Mouse (Mus musculus) kidney, embryonic 14.5 days (tissue): ENCODE data around the gene Gp2. TPM values are rescaled to one million over a fixed set of nuclear protein-coding genes. Genes with fewer than 3 reads are reported as not detected.

ENCODE experiments used
- ATAC-seq: fragments of 200-750 bp; cut with Nextera tagmentation; 2 replicates; pipeline ENCODE4 v1.8.0; 2017; ENCODE audit warnings: moderate number of reproducible peaks, mild to moderate bottlenecking, moderate TSS enrichment, moderate library complexity; ENCODE audit not compliant: low FRiP score, low TSS enrichment
- H3K27ac ChIP-seq: fragments of 300-500 bp; sonication (generic); 2 replicates; pipeline ENCODE4 v1.5.1; 2014; ENCODE audit warnings: low read depth, mild to moderate bottlenecking, low read length, moderate library complexity, mixed read lengths
- H3K27me3 ChIP-seq: fragments of 300-500 bp; sonication (generic); 2 replicates; pipeline ENCODE4 v1.6.1; 2014; ENCODE audit warnings: mild to moderate bottlenecking, low read length; ENCODE audit not compliant: control insufficient read depth, insufficient read depth
- H3K36me3 ChIP-seq: fragments of 300-500 bp; sonication (generic); 2 replicates; pipeline ENCODE4 v1.6.1; 2014; ENCODE audit warnings: low read length, mixed read lengths; ENCODE audit not compliant: control insufficient read depth, insufficient read depth
- H3K4me1 ChIP-seq: fragments of 300-500 bp; sonication (generic); 2 replicates; pipeline ENCODE4 v1.6.1; 2014; ENCODE audit warnings: low read length, mixed read lengths; ENCODE audit not compliant: control insufficient read depth, insufficient read depth
- H3K4me2 ChIP-seq: fragments of 300-500 bp; sonication (generic); replicated peaks from 2 replicates; pipeline ENCODE4 v1.6.1; 2014; ENCODE audit warnings: low read depth, mild to moderate bottlenecking, low read length
- H3K4me3 ChIP-seq: fragments of 300-500 bp; sonication (generic); 2 replicates; pipeline ENCODE4 v1.5.1; 2014; ENCODE audit warnings: mild to moderate bottlenecking, low read length
- H3K9ac ChIP-seq: fragments of 300-500 bp; sonication (generic); 2 replicates; pipeline ENCODE4 v1.6.1; 2014; ENCODE audit warnings: low read depth, mild to moderate bottlenecking, low read length, moderate library complexity
- H3K9me3 ChIP-seq: fragments of 300-500 bp; sonication (generic); 2 replicates; pipeline ENCODE4 v1.6.1; 2016; ENCODE audit warnings: low read length; ENCODE audit not compliant: control insufficient read depth
- WGBS: fragments of 180-500 bp; shearing (Covaris S2); extraction: QIAGEN DNeasy Blood & Tissue Kit; methylation state at CpG from one replicate; pipeline ENCODE4 v1.1.7; 2014; 5-methylcytosine and 5-hydroxymethylcytosine counted together
- polyA plus RNA-seq: library from polyadenylated mRNA; unstranded; fragments of >200 nt; fragmentation: Nextera tagmentation; extraction: Ambion mirVana; gene quantifications from 2 replicates; pipeline ENCODE4 v1.2.1, GENCODE M21; 2014

Gene Gp2
- not detected in 2 replicates for polyA plus RNA-seq

- Histone ChIP-seq H3K4me2 (no peak within 1 kb of the TSS), H3K27me3 (no peaks in the 10 kb centered on the region), H3K27ac (no peak within 1 kb of the TSS), H3K4me1 (no peaks in the 10 kb centered on the region), H3K9ac (no peak within 1 kb of the TSS), H3K36me3 (no peaks in the 10 kb centered on the region), H3K9me3 (no peaks in the 10 kb centered on the region), H3K4me3 (no peak within 1 kb of the TSS)
- ATAC-seq, result no peak
- WGBS, result 94% methylated on average over 6 of the region's 6 CpGs
Measured at GRCm38 (mm10) chr7:119459185-119459584, at the start of gene Gp2. TSS of gene Gp2 (minus strand) at chr7:119459285.

DNA sequence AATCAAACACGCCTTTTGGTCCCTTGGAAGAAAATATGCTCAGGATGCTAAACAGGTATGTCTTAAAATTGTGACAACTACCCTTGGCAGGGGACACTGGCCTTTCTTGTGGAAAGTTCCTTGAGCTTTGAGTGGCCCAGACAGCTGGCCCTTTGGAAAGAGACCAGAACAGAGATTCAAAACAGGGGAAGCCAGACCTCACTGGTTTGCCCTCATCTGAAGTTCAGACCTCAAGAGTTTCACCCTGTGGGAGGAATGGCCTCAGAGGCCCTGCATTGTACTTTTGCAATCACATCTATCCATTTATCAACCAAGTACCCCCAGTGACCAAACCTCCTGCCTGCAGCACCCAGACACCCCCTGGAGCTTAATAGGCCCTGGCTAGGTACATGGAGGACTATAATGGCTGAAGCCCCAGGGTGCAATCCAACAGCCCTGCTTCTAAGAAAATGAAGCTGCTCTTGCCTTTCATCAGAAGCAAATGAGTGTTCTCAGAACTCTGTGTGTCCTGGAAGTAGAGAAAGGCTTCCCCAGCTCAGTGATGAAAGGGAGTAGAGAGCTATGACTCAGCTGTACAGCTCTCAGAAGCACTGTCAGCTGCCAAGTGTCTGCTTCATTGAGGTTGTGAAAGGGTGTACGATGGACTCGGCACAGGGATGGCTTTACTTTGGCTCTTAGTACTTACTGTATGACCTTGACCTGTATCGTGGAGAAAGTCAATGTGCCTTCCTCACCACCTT, 31.1 kb upstream of the Gp2 start:
- Histone ChIP-seq H3K4me2 (no peak overlapping the region), H3K27ac (no peak overlapping the region), H3K4me1 (no peaks in the 10 kb centered on the region), H3K9me3 (no peaks in the 10 kb centered on the region), H3K36me3 (no peaks in the 10 kb centered on the region), H3K27me3 (no peaks in the 10 kb centered on the region), H3K9ac (no peak overlapping the region), H3K4me3 (no peak overlapping the region)
- no peak for ATAC-seq
- 82% methylated on average over 4 of the region's 4 CpGs for WGBS

DNA sequence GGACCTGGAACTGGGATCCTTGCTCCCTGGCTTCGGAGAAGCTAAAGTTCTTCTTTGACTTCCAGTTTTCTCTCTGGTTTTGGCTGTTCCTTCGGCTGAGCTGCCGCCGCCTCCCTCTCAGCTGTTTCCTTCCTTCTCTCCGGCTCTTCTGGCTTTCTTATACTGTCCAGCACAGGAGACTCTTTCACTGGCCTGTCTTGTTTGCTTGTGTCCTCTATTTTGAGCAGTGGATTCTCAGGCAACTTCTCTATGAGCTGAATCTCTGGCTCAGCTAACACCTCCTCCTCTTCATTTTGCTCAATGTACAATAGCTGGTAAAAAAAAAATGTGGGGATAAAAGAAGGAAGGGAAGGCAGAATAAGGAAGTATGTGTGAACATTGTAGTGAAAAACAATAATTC, 27.6 kb upstream of the Gp2 start:
- H3K4me3 ChIP-seq, result no peak overlapping the region
- H3K9me3 ChIP-seq, result no peaks in the 10 kb centered on the region
- H3K4me2 ChIP-seq, result no peak overlapping the region
- WGBS, result 92% methylated on average over 5 of the region's 5 CpGs
- no peak overlapping the region for H3K27ac ChIP-seq
- no peak overlapping the region for H3K9ac ChIP-seq
- no peaks in the 10 kb centered on the region for H3K4me1 ChIP-seq
- no peak for ATAC-seq
- no peaks in the 10 kb centered on the region for H3K36me3 ChIP-seq
- no peaks in the 10 kb centered on the region for H3K27me3 ChIP-seq

- Histone ChIP-seq H3K9ac (no peak overlapping the region), H3K4me3 (no peak overlapping the region), H3K27me3 (no peaks in the 10 kb centered on the region), H3K4me2 (no peak overlapping the region), H3K27ac (no peak overlapping the region), H3K9me3 (no peaks in the 10 kb centered on the region), H3K4me1 (no peaks in the 10 kb centered on the region), H3K36me3 (no peaks in the 10 kb centered on the region)
- 78% methylated on average over 4 of the region's 4 CpGs for WGBS
- no peak for ATAC-seq
Measured at GRCm38 (mm10) chr7:119484154-119484553, 25.1 kb upstream of the Gp2 start.

DNA sequence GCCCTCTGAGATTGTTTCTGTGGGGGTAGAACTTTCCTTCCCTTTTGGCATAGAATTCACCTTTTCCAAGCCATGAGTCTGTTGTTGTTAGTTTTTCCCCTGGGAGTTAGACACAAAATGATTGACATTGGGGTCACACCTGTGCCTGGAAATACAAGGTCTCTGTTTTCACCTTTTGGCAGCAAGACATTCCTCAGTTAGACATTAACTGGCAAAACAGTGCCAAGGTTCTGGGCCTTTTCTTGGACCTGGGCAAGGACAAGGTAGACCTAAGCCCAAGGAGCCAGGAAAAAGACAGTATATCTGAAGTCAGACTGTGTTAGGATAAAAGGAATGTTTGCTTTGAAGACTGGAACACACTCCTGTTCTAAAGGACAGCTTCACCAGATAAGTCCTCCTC, 20.2 kb upstream of the Gp2 start, which contains the start of gene Umod:
Gene Umod (minus strand): TSS at position 27 of the 400 bp plus-strand sequence.
- Histone ChIP-seq H3K4me2 (no peak within 1 kb of the TSS), H3K9me3 (no peaks in the 10 kb centered on the region), H3K36me3 (no peaks in the 10 kb centered on the region), H3K4me1 (no peaks in the 10 kb centered on the region), H3K9ac (no peak within 1 kb of the TSS), H3K27ac (no peak within 1 kb of the TSS), H3K4me3 (no peak within 1 kb of the TSS), H3K27me3 (no peaks in the 10 kb centered on the region)
- ATAC-seq, result no peak

DNA sequence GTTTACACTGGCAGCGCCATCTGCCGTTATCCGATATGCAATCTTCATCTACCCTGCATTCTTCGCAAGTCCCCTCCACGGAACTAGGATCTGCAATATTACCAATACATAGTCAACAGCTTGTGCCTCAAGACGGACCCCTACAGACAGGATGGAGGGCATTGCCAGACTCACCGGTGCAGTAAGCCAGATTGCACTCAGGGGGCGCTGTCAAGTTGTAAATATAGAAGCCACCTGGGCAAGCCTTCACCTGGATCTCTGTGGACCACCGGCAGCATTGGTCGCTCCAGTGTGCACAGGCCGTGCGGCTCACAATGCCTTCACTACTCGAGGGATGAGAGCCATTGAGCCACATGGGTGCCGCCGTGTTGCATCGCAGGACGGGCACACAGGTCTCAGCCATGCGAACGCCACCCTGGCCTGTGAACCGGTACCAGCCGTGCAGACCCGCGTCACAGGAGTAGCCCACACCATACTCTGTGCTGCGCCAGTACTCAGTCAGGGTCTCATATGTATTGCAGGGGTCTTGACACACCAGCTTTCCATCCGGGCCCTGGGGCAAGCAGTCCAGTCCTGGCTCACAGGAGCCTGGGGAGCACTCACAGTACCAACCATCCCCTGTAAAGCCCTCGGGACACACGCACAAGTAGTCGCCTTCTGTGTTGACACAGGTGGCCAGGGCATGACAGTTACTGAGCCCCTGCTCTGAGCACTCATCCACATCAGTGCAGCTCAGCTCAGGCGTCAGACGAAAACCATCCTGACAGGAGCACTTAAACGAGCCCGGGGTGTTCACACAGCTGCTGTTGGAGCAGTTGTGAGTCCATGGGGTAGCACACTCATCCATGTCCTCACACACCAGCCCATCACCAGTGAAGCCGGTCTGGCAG, 17.7 kb upstream of the Gp2 start:
- no peaks in the 10 kb centered on the region for H3K27me3 ChIP-seq
- H3K4me2 ChIP-seq, result no peak overlapping the region

GRCm38 (mm10) chr7:119454192-119454591, 4.9 kb downstream of the Gp2 start:
- Histone ChIP-seq H3K4me2 (no peak overlapping the region), H3K27ac (no peak overlapping the region), H3K27me3 (no peaks in the 10 kb centered on the region), H3K9me3 (no peaks in the 10 kb centered on the region), H3K36me3 (no peaks in the 10 kb centered on the region), H3K9ac (no peak overlapping the region), H3K4me3 (no peak overlapping the region), H3K4me1 (no peaks in the 10 kb centered on the region)
- 80% methylated on average over 7 of the region's 7 CpGs for WGBS
- ATAC-seq, result no peak

More for the DNA sequence above, 17.7 kb upstream of the Gp2 start:
- H3K9ac ChIP-seq, result no peak overlapping the region
- H3K4me1 ChIP-seq, result no peaks in the 10 kb centered on the region
- H3K36me3 ChIP-seq, result no peaks in the 10 kb centered on the region
- 60% methylated on average over 33 of the region's 33 CpGs for WGBS
- no peak overlapping the region for H3K4me3 ChIP-seq
- H3K27ac ChIP-seq, result no peak overlapping the region
- peak; percentile 93 for ATAC-seq
- no peaks in the 10 kb centered on the region for H3K9me3 ChIP-seq

DNA sequence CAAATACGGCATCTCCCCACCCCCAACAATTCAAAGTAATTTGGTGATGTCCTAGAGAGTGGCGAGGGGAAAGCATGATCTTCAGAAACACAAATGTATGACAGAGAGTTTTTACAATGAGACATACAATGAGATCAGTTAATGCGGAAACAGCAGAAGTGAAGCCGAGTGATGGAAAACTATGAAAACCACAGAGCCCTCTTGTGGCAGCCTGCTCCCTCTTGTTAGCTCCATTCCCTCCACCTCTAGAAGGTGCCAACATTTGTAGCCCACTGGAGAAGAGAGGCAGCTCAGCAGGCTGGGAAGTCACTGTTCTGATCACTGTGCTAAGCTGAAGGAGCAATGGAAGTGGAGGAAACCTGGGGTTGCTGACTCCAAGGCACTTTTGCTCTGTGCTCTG, 15.2 kb downstream of the Gp2 start:
- H3K4me2 ChIP-seq, result no peak overlapping the region
- H3K9me3 ChIP-seq, result no peaks in the 10 kb centered on the region
- no peaks in the 10 kb centered on the region for H3K4me1 ChIP-seq
- no peak for ATAC-seq
- no peak overlapping the region for H3K27ac ChIP-seq
- 69% methylated on average over 4 of the region's 4 CpGs for WGBS
- no peak overlapping the region for H3K9ac ChIP-seq
- no peaks in the 10 kb centered on the region for H3K36me3 ChIP-seq
- H3K27me3 ChIP-seq, result no peaks in the 10 kb centered on the region
- H3K4me3 ChIP-seq, result no peak overlapping the region

- Histone ChIP-seq H3K4me3 (no peak overlapping the region), H3K4me1 (no peaks in the 10 kb centered on the region), H3K9ac (no peak overlapping the region), H3K27ac (no peak overlapping the region), H3K4me2 (no peak overlapping the region), H3K36me3 (no peaks in the 10 kb centered on the region), H3K27me3 (no peaks in the 10 kb centered on the region), H3K9me3 (no peaks in the 10 kb centered on the region)
- ATAC-seq, result no peak
- 76% methylated on average over 1 of the region's 1 CpGs for WGBS
Measured at GRCm38 (mm10) chr7:119441938-119442337, 17.1 kb downstream of the Gp2 start.
